Mouse (Mus musculus) testis, adult 2 months (tissue): ENCODE data around the gene C87436. TPM values are rescaled to one million over a fixed set of nuclear protein-coding genes. Genes with fewer than 3 reads are reported as not detected.

ENCODE experiments used
- H3K27ac ChIP-seq: fragments of 200-500 bp; 2 replicates; pipeline ENCODE4 v1.5.1; 2012; ENCODE audit warnings: low read depth, low read length; ENCODE audit not compliant: control insufficient read depth, insufficient read depth
- H3K27me3 ChIP-seq: fragments of 200-500 bp; 2 replicates; pipeline ENCODE4 v1.6.1; 2012; ENCODE audit warnings: mild to moderate bottlenecking, low read length, moderate library complexity; ENCODE audit not compliant: control insufficient read depth, insufficient read depth
- H3K36me3 ChIP-seq: fragments of 200-500 bp; 2 replicates; pipeline ENCODE4 v1.6.1; 2012; ENCODE audit warnings: mild to moderate bottlenecking, low read length; ENCODE audit not compliant: control insufficient read depth, insufficient read depth
- H3K4me1 ChIP-seq: fragments of 200-500 bp; 2 replicates; pipeline ENCODE4 v1.6.1; 2012; ENCODE audit warnings: low read length; ENCODE audit not compliant: control insufficient read depth, insufficient read depth
- H3K4me3 ChIP-seq: fragments of 200-500 bp; 2 replicates; pipeline ENCODE4 v1.5.1; 2012; ENCODE audit warnings: low read depth, mild to moderate bottlenecking, low read length, moderate library complexity, mixed read lengths; ENCODE audit not compliant: control insufficient read depth
- CTCF ChIP-seq: fragments of 200-500 bp; IDR thresholded peaks from 2 replicates; pipeline ENCODE4 v1.5.1; 2012; ENCODE audit warnings: low read depth, mild to moderate bottlenecking, inconsistent platforms, low read length, moderate library complexity; ENCODE audit not compliant: control insufficient read depth, insufficient read depth, insufficient replicate concordance
- POLR2A ChIP-seq: fragments of 200-500 bp; IDR thresholded peaks from 2 replicates; pipeline ENCODE4 v1.6.1; 2012; ENCODE audit warnings: low read depth, mild to moderate bottlenecking, inconsistent platforms, low read length, moderate library complexity; ENCODE audit not compliant: control insufficient read depth
- polyA plus RNA-seq: library from polyadenylated mRNA; depleted of rRNA; stranded (reverse); fragments of >200 nt; gene quantifications from 2 replicates; pipeline ENCODE4 v1.2.3, GENCODE M21; 2012; rRNA removed

The C87436 gene
- 77.1 and 82.3 TPM in 2 replicates for polyA plus RNA-seq

GRCm38 (mm10) chr6:86438272-86439118, at the start of gene C87436:
Gene C87436 (plus strand): TSS chr6:86438374.
- peak; percentile 97 for TF ChIP-seq POLR2A
- no peak; the same call in 1 of the 2 replicates for TF ChIP-seq CTCF
- no peaks in the 10 kb centered on the region for H3K36me3 ChIP-seq
- no peaks in the 10 kb centered on the region for H3K27me3 ChIP-seq

GRCm38 (mm10) chr6:86388461-86388860, 49.7 kb upstream of the C87436 start:
- Histone ChIP-seq H3K4me1 (no peaks in the 10 kb centered on the region; the same call in 1 of the 2 replicates), H3K4me3 (no peak overlapping the region), H3K36me3 (no peaks in the 10 kb centered on the region), H3K27ac (no peak overlapping the region), H3K27me3 (no peaks in the 10 kb centered on the region)
- no peak for TF ChIP-seq POLR2A
- TF ChIP-seq CTCF = no peak

More at GRCm38 (mm10) chr6:86438272-86439118, at the start of gene C87436:
- Histone ChIP-seq H3K27ac (peak within 1 kb of the TSS; percentile 99), H3K4me3 (peak within 1 kb of the TSS; percentile 94), H3K4me1 (no peaks in the 10 kb centered on the region)

- no peak overlapping the region for H3K27ac ChIP-seq
- TF ChIP-seq CTCF (no peak), POLR2A (no peak)
- no peaks in the 10 kb centered on the region for H3K36me3 ChIP-seq
- no peak overlapping the region for H3K4me3 ChIP-seq
- peaks cover 3% of the 10 kb centered on the region; the same call in 1 of the 2 replicates for H3K4me1 ChIP-seq
- H3K27me3 ChIP-seq = no peaks in the 10 kb centered on the region
Measured at GRCm38 (mm10) chr6:86391326-86391725, 46.8 kb upstream of the C87436 start.

GRCm38 (mm10) chr6:86393187-86393586, 45.0 kb upstream of the C87436 start:
- H3K36me3 ChIP-seq = no peaks in the 10 kb centered on the region
- TF ChIP-seq CTCF (no peak), POLR2A (no peak)
- no peak overlapping the region for H3K4me3 ChIP-seq
- H3K27ac ChIP-seq = no peak overlapping the region
- no peaks in the 10 kb centered on the region for H3K27me3 ChIP-seq
- peaks cover 5% of the 10 kb centered on the region for H3K4me1 ChIP-seq

- Histone ChIP-seq H3K27me3 (no peaks in the 10 kb centered on the region), H3K27ac (no peak overlapping the region), H3K4me3 (no peak overlapping the region), H3K36me3 (no peaks in the 10 kb centered on the region), H3K4me1 (peaks cover 5% of the 10 kb centered on the region)
- TF ChIP-seq CTCF (no peak), POLR2A (no peak)
Measured at GRCm38 (mm10) chr6:86394078-86394720, 44.0 kb upstream of the C87436 start.

GRCm38 (mm10) chr6:86395021-86395420, 43.2 kb upstream of the C87436 start:
- Histone ChIP-seq H3K36me3 (no peaks in the 10 kb centered on the region), H3K27ac (no peak overlapping the region), H3K4me3 (no peak overlapping the region), H3K4me1 (peaks cover 5% of the 10 kb centered on the region), H3K27me3 (no peaks in the 10 kb centered on the region)
- no peak for TF ChIP-seq POLR2A
- no peak for TF ChIP-seq CTCF

GRCm38 (mm10) chr6:86395969-86396368, 42.2 kb upstream of the C87436 start:
- H3K27me3 ChIP-seq = no peaks in the 10 kb centered on the region
- TF ChIP-seq CTCF (no peak), POLR2A (no peak)
- H3K4me3 ChIP-seq = peak overlapping the region; percentile 88; the same call in 1 of the 2 replicates
- no peak overlapping the region for H3K27ac ChIP-seq
- H3K36me3 ChIP-seq = no peaks in the 10 kb centered on the region
- H3K4me1 ChIP-seq = peaks cover 5% of the 10 kb centered on the region
